In the genomic region with DNA sequence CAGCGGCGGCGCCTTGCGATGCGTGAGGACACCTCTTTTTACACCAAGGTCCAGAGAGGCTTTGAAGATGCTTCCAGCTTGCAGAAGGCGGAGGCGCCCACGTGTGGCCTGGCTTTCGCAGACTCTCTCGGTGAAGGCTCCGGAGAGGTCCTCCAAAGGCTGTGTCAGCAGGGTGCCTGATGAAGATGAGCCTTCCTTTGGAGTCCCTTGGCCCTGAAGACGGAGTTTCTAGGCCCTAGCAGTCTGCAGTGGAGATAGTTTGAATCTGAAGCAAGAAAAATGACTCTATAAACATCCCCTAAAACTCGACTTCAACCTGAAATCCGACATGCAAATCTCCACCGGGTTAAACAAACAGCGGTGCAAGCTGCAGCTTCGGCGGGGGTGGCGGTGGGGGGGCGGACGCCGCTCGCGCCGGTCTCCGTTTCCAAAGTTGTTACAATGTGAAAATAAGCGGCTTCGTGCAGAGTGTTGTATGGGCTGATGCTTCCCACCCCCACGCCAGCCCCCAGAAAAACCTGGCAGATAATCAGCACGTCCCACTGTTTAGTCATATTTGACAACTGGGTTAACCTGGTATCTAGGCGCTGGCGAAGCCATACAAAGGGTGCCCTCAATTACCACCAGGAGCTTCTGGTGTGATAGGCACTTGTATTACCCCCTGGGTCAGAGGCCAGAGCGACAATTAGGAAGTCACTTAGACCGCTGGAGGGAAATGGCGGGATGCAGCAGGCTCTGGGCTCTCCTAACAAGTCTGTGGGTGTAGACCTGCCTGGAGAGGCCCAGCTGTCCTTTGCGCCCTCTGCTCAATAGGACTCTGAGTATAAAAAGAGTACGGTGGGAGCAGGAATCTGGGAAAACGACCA, we compare ENCODE assay signal across 9 mouse cellular contexts. TPM values are rescaled to one million over a fixed set of nuclear protein-coding genes. Genes with fewer than 3 reads are reported as not detected.
DNase-seq lines count a peak whose midpoint lies in the region; ATAC-seq and TF ChIP-seq lines count a peak whose summit lies in the region.
"Had no signal": no experiment of that assay in that cellular context is flagged by ENCODE, and none has a peak within 500 bp of the region (broad histone marks: within the 10 kb centered on the region; RNA-seq: fewer than 3 reads in every experiment).

No protein-coding gene starts in this region.

- WGBS in forebrain, embryonic 16.5 days = under 1% methylated on average over 38 of the region's 38 CpGs
- 1% methylated on average over 38 of the region's 38 CpGs for WGBS in midbrain, embryonic 12.5 days

- DNase-seq in gastrocnemius, adult 2 months = peak; percentile 42
- no peak for DNase-seq in gastrocnemius, postnatal 10 days
- DNase-seq in kidney, postnatal 10 days = peak; percentile 34
- DNase-seq in layer of hippocampus, adult 2 months (ENCODE audit: low spot score in 2 of 2) = no peak
- DNase-seq in layer of hippocampus, adult 9-11 months = no peak

- no peak for TF ChIP-seq CTCF in gastrocnemius, adult 2 months (IDR thresholded peaks at IDR 0.05)
- no peak for TF ChIP-seq CTCF in E14TG2a.4 (conservative IDR thresholded peaks at IDR 0.05; ENCODE audit: low read length)
- no peak for TF ChIP-seq CTCF in layer of hippocampus, adult 2 months (conservative IDR thresholded peaks at IDR 0.05)

- intact Hi-C loops in gastrocnemius, adult 2 months (cut with DNase I) = no loop called here

- no peak overlapping the region for H3K4me3 ChIP-seq in gastrocnemius, adult 2 months
- peak overlapping the region; percentile 68 for H3K4me3 ChIP-seq in E14TG2a.4 (replicated peaks; ENCODE audit: low read length)
- peak overlapping the region; percentile 51 for H3K4me3 ChIP-seq in forebrain, embryonic 16.5 days (replicated peaks; ENCODE audit: low read length)
- peak overlapping the region; percentile 47 for H3K4me3 ChIP-seq in midbrain, embryonic 12.5 days
- H3K4me3 ChIP-seq in layer of hippocampus, adult 2 months = no peak overlapping the region

- H3K4me1 ChIP-seq in E14TG2a.4 (replicated peaks; ENCODE audit: low read depth, low read length) = peaks cover 30% of the 10 kb centered on the region
- peaks cover 38% of the 10 kb centered on the region for H3K4me1 ChIP-seq in forebrain, embryonic 16.5 days (replicated peaks; ENCODE audit: control insufficient read depth, insufficient read depth, low read length)
- H3K4me1 ChIP-seq in midbrain, embryonic 12.5 days = peaks cover 47% of the 10 kb centered on the region

- H3K27me3 ChIP-seq in E14TG2a.4 (ENCODE audit: insufficient read depth, low read length) = peaks cover 89% of the 10 kb centered on the region
- peaks cover 21% of the 10 kb centered on the region for H3K27me3 ChIP-seq in forebrain, embryonic 16.5 days (replicated peaks; ENCODE audit: control insufficient read depth, insufficient read depth, low read length)
- peaks cover 86% of the 10 kb centered on the region for H3K27me3 ChIP-seq in midbrain, embryonic 12.5 days

- no peaks in the 10 kb centered on the region for H3K36me3 ChIP-seq in E14TG2a.4 (ENCODE audit: insufficient read depth, low read length)
- H3K36me3 ChIP-seq in forebrain, embryonic 16.5 days (ENCODE audit: control insufficient read depth, insufficient read depth) = no peaks in the 10 kb centered on the region
- no peaks in the 10 kb centered on the region for H3K36me3 ChIP-seq in midbrain, embryonic 12.5 days
- H3K36me3 ChIP-seq: stomach, embryonic 15.5 days had no signal

- peak overlapping the region; percentile 35 for H3K9ac ChIP-seq in forebrain, embryonic 16.5 days (replicated peaks; ENCODE audit: low read depth, low read length)
- H3K9ac ChIP-seq in midbrain, embryonic 12.5 days (replicated peaks) = no peak overlapping the region
- H3K9ac ChIP-seq: stomach, embryonic 15.5 days had no signal

- H3K4me2 ChIP-seq in forebrain, embryonic 16.5 days (ENCODE audit: low read length) = peak overlapping the region; percentile 48
- peak overlapping the region; percentile 56 for H3K4me2 ChIP-seq in midbrain, embryonic 12.5 days (replicated peaks)

- peak; percentile 7; the same call in 1 of the 2 replicates for ATAC-seq in forebrain, embryonic 16.5 days
- no peak for ATAC-seq in midbrain, embryonic 12.5 days (ENCODE audit: low FRiP score, low read depth)

- no peaks in the 10 kb centered on the region for H3K9me3 ChIP-seq in E14TG2a.4 (ENCODE audit: low read length)
- H3K9me3 ChIP-seq in forebrain, embryonic 16.5 days (ENCODE audit: control insufficient read depth, low read length) = no peaks in the 10 kb centered on the region
- no peaks in the 10 kb centered on the region for H3K9me3 ChIP-seq in midbrain, embryonic 12.5 days
- H3K9me3 ChIP-seq: stomach, embryonic 15.5 days had no signal

- H3K27ac ChIP-seq in gastrocnemius, adult 2 months = no peak overlapping the region
- peak overlapping the region; percentile 78 for H3K27ac ChIP-seq in forebrain, embryonic 16.5 days (ENCODE audit: low read length)
- H3K27ac ChIP-seq in midbrain, embryonic 12.5 days (replicated peaks) = peak overlapping the region; percentile 49; the same call in 1 of the 2 replicates
- H3K27ac ChIP-seq in layer of hippocampus, adult 2 months = no peak overlapping the region
- H3K27ac ChIP-seq: stomach, embryonic 15.5 days had no signal

RNA-seq across cellular contexts. Expression of a gene that starts 0.9 kb away (rescaled TPM):
- total RNA-seq in gastrocnemius, adult 2 months (2021) = not detected
- total RNA-seq in gastrocnemius, postnatal 10 days (2021) = under 1 TPM in 1 of 2 experiments, not detected in 1; 0.05 TPM
- polyA plus RNA-seq in forebrain, embryonic 16.5 days (2015; fragmentation: Nextera tagmentation; extraction: Ambion mirVana) = 6.6 and 8.8 TPM in 2 replicates
- 4.6 and 7.6 TPM in 2 replicates for polyA plus RNA-seq in midbrain, embryonic 12.5 days (2016; fragmentation: Nextera tagmentation; extraction: Ambion mirVana)
- 1 to 10 TPM; 3.8 to 4.3 TPM for total RNA-seq in layer of hippocampus, adult 2 months (2021)

RNA-seq across cellular contexts. Expression of a gene that starts 41.6 kb away (rescaled TPM):
- total RNA-seq in gastrocnemius, adult 2 months (2021) = 10 to 100 TPM; 50.4 to 51.0 TPM
- total RNA-seq in gastrocnemius, postnatal 10 days (2021) = 10 to 100 TPM; 20.2 to 21.8 TPM
- polyA plus RNA-seq in forebrain, embryonic 16.5 days (2015; fragmentation: Nextera tagmentation; extraction: Ambion mirVana) = 8.7 and 9.1 TPM in 2 replicates
- polyA plus RNA-seq in midbrain, embryonic 12.5 days (2016; fragmentation: Nextera tagmentation; extraction: Ambion mirVana) = 9.7 and 11.3 TPM in 2 replicates
- total RNA-seq in layer of hippocampus, adult 2 months (2021) = 10 to 100 TPM; 19.3 to 22.3 TPM

RNA-seq across cellular contexts. Expression of a gene that starts 41.7 kb away (rescaled TPM):
- 10 to 100 TPM; 12.0 to 12.7 TPM for total RNA-seq in gastrocnemius, adult 2 months (2021)
- total RNA-seq in gastrocnemius, postnatal 10 days (2021) = 10 to 100 TPM; 14.7 to 15.2 TPM
- polyA plus RNA-seq in forebrain, embryonic 16.5 days (2015; fragmentation: Nextera tagmentation; extraction: Ambion mirVana) = 24.6 and 26.6 TPM in 2 replicates
- 24.7 and 28.3 TPM in 2 replicates for polyA plus RNA-seq in midbrain, embryonic 12.5 days (2016; fragmentation: Nextera tagmentation; extraction: Ambion mirVana)
- 10 to 100 TPM; 31.6 to 32.6 TPM for total RNA-seq in layer of hippocampus, adult 2 months (2021)

RNA-seq across cellular contexts. Expression of a gene that starts 52.1 kb away (rescaled TPM):
- total RNA-seq in gastrocnemius, adult 2 months (2021) = 10 to 100 TPM; 49.3 to 58.1 TPM
- total RNA-seq in gastrocnemius, postnatal 10 days (2021) = 100 to 1,000 TPM; 101 to 120 TPM
- polyA plus RNA-seq in forebrain, embryonic 16.5 days (2015; fragmentation: Nextera tagmentation; extraction: Ambion mirVana) = 98.5 and 105 TPM in 2 replicates
- polyA plus RNA-seq in midbrain, embryonic 12.5 days (2016; fragmentation: Nextera tagmentation; extraction: Ambion mirVana) = 81.1 and 88.0 TPM in 2 replicates
- total RNA-seq in layer of hippocampus, adult 2 months (2021) = 100 to 1,000 TPM; 119 to 123 TPM

Comparison
In these comparisons a context has a peak if more than half of its experiments do, and no peak if none do; other contexts are left out.
1. DNase-seq: peak in gastrocnemius, adult 2 months (single experiment) and kidney, postnatal 10 days (single experiment); none in gastrocnemius, postnatal 10 days (single experiment), layer of hippocampus, adult 2 months (0 of 2) and layer of hippocampus, adult 9-11 months (single experiment).
2. H3K27ac ChIP-seq: peak in forebrain, embryonic 16.5 days (single experiment) and midbrain, embryonic 12.5 days (single experiment); none in gastrocnemius, adult 2 months (single experiment) and layer of hippocampus, adult 2 months (single experiment).
3. H3K4me3 ChIP-seq: peak in E14TG2a.4 (single experiment), forebrain, embryonic 16.5 days (single experiment) and midbrain, embryonic 12.5 days (single experiment); none in gastrocnemius, adult 2 months (single experiment) and layer of hippocampus, adult 2 months (single experiment).
4. RNA of a gene that starts 0.9 kb away (total RNA-seq): 3.8 to 4.3 TPM in layer of hippocampus, adult 2 months; 0.05 TPM in gastrocnemius, postnatal 10 days and not detected in gastrocnemius, adult 2 months; every median in the first group is over 4 times any median in the second.